Mouse (Mus musculus): ENCODE results near the gene Dixdc1. TPM values are rescaled to one million over a fixed set of nuclear protein-coding genes. Genes with fewer than 3 reads are reported as not detected.

Gene Dixdc1
- polyA plus RNA-seq, 1 experiment from 2014 or later, result 7.6 TPM

DNA sequence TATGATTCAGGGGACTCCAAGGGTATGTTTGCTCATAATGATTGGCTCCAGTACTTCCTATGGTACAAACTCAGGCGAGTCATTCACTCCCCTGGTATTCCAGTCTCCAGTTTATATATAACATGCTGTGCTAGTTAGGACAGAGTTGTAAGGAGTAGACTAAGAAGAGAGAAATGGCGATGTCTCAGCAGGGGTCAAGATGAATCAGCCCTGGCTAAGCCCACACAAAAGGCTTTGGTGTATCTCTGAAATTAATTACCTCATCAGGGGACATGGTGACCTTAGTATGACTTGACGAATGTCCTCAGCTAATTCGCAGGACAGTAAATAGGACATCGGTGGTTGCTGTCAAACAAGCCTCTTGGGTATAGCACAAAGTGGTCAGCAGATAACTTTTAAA, 17.4 kb upstream of the Dixdc1 start:
- no peaks in the 10 kb centered on the region for H3K27me3 ChIP-seq (ENCODE audit: insufficient read depth, poor library complexity, severe bottlenecking)
- no peak for DNase-seq (ENCODE audit: low spot score)
- H3K27ac ChIP-seq, result no peak overlapping the region
- H3K4me3 ChIP-seq, result no peak overlapping the region
- peaks cover 21% of the 10 kb centered on the region for H3K36me3 ChIP-seq
- WGBS, result 62% methylated on average over 5 of the region's 5 CpGs
- H3K4me1 ChIP-seq, result peaks cover 7% of the 10 kb centered on the region; the same call in 1 of the 2 replicates
- H3K9me3 ChIP-seq, result no peaks in the 10 kb centered on the region

DNA sequence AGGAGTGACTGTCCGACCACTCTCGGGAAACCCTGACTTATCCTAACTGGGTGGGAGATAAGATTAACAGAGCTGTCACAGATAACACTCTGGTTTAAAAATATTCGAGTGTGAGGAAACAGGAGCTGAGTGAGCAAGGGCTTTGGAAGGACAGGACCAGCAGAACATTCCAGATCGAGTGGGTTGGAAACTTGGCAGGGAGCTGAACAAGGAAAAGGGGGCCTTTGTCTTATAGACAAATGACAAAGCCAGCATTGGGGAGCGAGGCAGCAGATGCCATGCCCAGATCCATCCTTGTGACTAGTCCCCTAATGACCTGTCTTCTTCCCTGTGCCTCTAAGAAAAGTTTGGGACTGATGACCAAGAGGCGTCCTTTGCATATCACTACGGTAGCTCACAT, 14.6 kb upstream of the Dixdc1 start:
- no peaks in the 10 kb centered on the region for H3K9me3 ChIP-seq
- 22% methylated on average over 7 of the region's 7 CpGs for WGBS
- H3K36me3 ChIP-seq, result peaks cover 21% of the 10 kb centered on the region
- DNase-seq (ENCODE audit: low spot score), result no peak
- peaks cover 21% of the 10 kb centered on the region; the same call in 1 of the 2 replicates for H3K4me1 ChIP-seq
- H3K27me3 ChIP-seq (ENCODE audit: insufficient read depth, poor library complexity, severe bottlenecking), result no peaks in the 10 kb centered on the region
- H3K27ac ChIP-seq, result peak overlapping the region; percentile 91
- peak overlapping the region; percentile 65 for H3K4me3 ChIP-seq

DNA sequence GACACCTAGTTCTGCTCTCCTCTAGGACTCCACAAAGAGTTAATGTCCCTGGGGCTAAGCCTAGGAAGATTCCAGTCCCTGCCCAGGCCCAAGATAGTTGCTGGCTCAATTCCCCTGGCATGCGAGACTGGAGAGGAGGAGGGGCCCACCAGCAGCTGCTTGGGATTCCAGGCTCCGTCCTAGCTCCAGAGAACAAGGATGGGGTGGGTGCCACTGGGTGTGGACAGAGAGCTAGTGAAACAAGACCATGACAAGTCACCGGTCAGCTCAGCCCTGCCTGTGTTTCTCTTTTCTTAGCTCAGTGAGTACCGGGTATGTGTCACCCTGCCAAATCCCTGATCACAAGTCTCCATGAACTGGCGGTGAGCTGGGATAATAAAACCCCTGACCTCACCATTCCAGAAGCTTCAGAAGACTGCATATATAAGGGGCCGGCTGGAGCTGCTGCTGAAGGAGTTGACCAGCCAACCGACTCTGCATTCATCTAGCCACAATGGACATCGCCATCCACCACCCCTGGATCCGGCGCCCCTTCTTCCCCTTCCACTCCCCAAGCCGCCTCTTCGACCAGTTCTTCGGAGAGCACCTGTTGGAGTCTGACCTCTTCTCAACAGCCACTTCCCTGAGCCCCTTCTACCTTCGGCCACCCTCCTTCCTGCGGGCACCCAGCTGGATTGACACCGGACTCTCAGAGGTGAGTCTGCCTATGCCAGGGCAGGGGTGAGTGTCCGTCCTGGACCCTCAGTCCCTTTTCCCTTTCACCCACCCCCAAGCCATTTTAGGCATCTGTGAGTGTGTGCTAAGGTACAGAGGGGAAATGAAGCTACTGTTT, 13.7 kb upstream of the Dixdc1 start:
- WGBS, result 36% methylated on average over 17 of the region's 17 CpGs
- peak overlapping the region; percentile 65 for H3K4me3 ChIP-seq
- H3K27ac ChIP-seq, result peak overlapping the region; percentile 91
- H3K9me3 ChIP-seq, result no peaks in the 10 kb centered on the region
- peaks cover 27% of the 10 kb centered on the region; the same call in 1 of the 2 replicates for H3K4me1 ChIP-seq
- H3K27me3 ChIP-seq (ENCODE audit: insufficient read depth, poor library complexity, severe bottlenecking), result no peaks in the 10 kb centered on the region
- DNase-seq (ENCODE audit: low spot score), result peak; percentile 94
- peaks cover 21% of the 10 kb centered on the region for H3K36me3 ChIP-seq

DNA sequence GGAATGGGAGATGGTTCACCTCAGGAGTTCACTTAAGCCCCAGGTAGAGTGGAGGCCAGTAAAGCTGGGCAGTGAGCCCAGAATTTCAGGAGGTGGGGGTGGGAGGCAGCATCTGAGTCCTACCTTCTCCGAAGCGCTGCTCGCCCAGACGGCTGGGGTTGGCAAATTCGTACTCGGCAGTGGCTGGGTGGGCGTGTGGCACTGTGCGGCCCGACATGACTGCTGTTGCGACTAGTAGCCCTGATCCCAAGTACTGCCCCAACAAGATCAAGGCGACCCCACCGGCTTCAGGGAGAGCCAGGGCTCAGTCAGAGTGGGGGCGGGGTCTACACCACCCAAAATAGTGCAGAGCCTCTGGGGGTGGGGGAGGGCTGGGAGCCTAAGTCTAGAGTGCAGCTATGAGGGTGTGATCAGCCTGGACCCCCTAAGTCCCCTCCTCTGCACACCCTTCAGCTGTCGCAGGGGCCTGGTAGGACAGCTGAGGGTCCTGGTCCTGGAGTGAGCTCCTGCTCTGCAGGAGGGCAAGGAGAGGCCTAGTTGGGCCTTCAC, 12.8 kb upstream of the Dixdc1 start, which contains the start of gene Hspb2:
Gene Hspb2, minus strand, starts transcription at position 301 of the 549 bp plus-strand sequence.
- Histone ChIP-seq H3K27ac (peak within 1 kb of the TSS; percentile 91), H3K9me3 (no peaks in the 10 kb centered on the region), H3K4me1 (peaks cover 31% of the 10 kb centered on the region; the same call in 1 of the 2 replicates), H3K27me3 (ENCODE audit: insufficient read depth, poor library complexity, severe bottlenecking) (no peaks in the 10 kb centered on the region), H3K4me3 (peak within 1 kb of the TSS; percentile 65), H3K36me3 (peaks cover 21% of the 10 kb centered on the region)
- DNase-seq (ENCODE audit: low spot score), result peak; percentile 86
- 36% methylated on average over 14 of the region's 14 CpGs for WGBS

DNA sequence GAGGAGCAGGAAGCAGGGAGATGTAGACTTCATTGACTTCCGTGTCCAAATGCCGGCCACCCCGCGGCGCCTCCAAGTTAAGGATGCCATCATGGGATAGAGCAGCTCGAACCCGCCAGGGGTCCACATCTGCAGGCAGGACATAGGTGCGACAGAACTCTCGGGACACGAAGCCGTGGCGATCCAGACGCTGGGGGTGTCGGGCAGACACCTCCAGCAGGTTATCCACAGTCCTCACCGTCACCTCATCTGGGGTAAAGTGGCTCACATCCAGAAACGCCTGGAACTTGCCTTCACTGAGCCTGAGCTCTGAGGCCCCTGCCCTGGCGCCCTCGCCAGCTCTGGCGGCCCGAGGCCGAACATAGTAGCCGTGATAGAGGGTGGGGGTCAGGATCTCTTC, 12.0 kb upstream of the Dixdc1 start, which contains the start of gene Cryab:
Gene Cryab, plus strand, starts transcription at position 3 of the 400 bp plus-strand sequence.
- H3K4me3 ChIP-seq, result peak within 1 kb of the TSS; percentile 65
- no peak for DNase-seq (ENCODE audit: low spot score)
- no peaks in the 10 kb centered on the region for H3K27me3 ChIP-seq (ENCODE audit: insufficient read depth, poor library complexity, severe bottlenecking)
- peaks cover 15% of the 10 kb centered on the region for H3K36me3 ChIP-seq
- H3K9me3 ChIP-seq, result no peaks in the 10 kb centered on the region
- peaks cover 37% of the 10 kb centered on the region; the same call in 1 of the 2 replicates for H3K4me1 ChIP-seq
- peak within 1 kb of the TSS; percentile 91 for H3K27ac ChIP-seq
- 43% methylated on average over 22 of the region's 22 CpGs for WGBS

DNA sequence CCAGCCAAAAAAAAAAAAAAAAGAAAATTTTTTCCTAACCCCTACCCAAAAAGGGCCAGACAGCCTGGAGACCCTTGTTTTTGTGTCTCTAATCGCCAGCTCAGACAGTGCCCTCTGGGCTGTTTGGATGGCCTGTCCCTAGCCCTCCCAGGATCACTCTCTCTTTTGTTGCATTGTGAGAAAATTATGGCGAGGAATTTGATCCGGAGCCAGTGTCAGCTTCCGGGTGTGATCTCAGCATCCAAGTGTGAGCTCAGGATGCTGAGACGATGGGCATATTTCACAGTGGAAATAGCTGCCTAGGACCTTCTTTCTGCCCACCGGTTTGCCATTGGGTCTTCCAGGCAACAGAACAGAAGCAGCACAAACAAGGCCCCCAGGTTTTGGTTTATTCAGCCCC, 11.4 kb upstream of the Dixdc1 start:
- Histone ChIP-seq H3K27me3 (ENCODE audit: insufficient read depth, poor library complexity, severe bottlenecking) (no peaks in the 10 kb centered on the region), H3K4me3 (peak overlapping the region; percentile 65), H3K9me3 (no peaks in the 10 kb centered on the region), H3K4me1 (peaks cover 41% of the 10 kb centered on the region; the same call in 1 of the 2 replicates), H3K36me3 (peaks cover 9% of the 10 kb centered on the region; the same call in 1 of the 2 replicates), H3K27ac (peak overlapping the region; percentile 91)
- 44% methylated on average over 6 of the region's 6 CpGs for WGBS
- no peak for DNase-seq (ENCODE audit: low spot score)

DNA sequence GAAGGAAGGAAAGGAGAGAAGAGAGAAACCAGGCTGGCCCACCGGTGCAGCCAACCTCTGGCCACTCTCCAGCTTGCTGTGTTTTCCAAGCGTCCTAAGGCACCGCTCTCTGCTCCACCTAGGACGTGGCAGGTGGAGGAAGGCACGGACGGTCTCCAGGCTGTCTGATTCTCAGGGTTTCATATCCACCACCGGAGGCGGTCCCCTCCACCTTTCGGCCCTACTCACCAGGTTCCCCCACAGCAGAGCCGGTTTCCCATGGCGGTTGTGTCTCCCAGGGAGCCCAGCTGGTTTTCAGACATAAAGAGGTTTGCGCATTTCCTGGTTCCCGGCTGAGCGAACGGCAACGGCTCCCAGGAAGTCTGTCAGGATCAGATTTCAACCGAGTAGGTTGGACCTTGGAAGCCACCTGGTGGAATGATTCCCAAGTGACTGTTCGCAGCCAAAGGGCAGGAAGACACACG, 6.9 kb upstream of the Dixdc1 start, which contains the start of gene 2310030G06Rik:
Gene 2310030G06Rik, minus strand, starts transcription at position 323 of the 464 bp plus-strand sequence.
- H3K9me3 ChIP-seq, result no peaks in the 10 kb centered on the region
- H3K27me3 ChIP-seq (ENCODE audit: insufficient read depth, poor library complexity, severe bottlenecking), result no peaks in the 10 kb centered on the region
- DNase-seq (ENCODE audit: low spot score), result peak; percentile 80

DNA sequence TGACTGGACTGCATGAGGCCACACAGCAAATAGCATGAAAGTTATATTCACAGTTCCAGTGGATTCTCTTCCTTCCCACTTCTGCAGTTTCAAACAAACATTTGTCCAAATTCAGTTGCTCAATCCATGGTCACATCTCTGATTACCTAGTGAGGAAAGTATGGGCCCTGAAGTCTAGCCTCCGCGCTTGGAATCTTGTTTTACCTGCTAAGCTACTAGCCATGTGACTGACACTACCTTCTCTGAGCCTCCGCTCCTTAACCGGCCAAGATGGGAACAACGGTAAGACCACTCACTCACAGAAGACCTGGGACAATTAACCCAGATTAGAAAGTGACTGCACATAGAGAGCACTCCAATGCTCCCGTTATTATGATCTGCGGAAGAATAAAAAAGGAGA, 6.5 kb upstream of the Dixdc1 start:
- WGBS, result 14% methylated on average over 7 of the region's 7 CpGs
- H3K36me3 ChIP-seq, result 0 out of 2 replicates have a peak, but pooled peaks cover 2% of the 10 kb centered on the region
- H3K27me3 ChIP-seq (ENCODE audit: insufficient read depth, poor library complexity, severe bottlenecking), result no peaks in the 10 kb centered on the region
- no peaks in the 10 kb centered on the region for H3K9me3 ChIP-seq
- peak overlapping the region; percentile 62 for H3K4me3 ChIP-seq
- peaks cover 36% of the 10 kb centered on the region for H3K4me1 ChIP-seq
- no peak for DNase-seq (ENCODE audit: low spot score)
- H3K27ac ChIP-seq, result peak overlapping the region; percentile 87

More for the DNA sequence above, 6.9 kb upstream of the Dixdc1 start, which contains the start of gene 2310030G06Rik:
- no peaks in the 10 kb centered on the region for H3K36me3 ChIP-seq
- H3K27ac ChIP-seq, result peak within 1 kb of the TSS; percentile 87
- 2% methylated on average over 19 of the region's 19 CpGs for WGBS
- H3K4me3 ChIP-seq, result peak within 1 kb of the TSS; percentile 62
- peaks cover 39% of the 10 kb centered on the region for H3K4me1 ChIP-seq

DNA sequence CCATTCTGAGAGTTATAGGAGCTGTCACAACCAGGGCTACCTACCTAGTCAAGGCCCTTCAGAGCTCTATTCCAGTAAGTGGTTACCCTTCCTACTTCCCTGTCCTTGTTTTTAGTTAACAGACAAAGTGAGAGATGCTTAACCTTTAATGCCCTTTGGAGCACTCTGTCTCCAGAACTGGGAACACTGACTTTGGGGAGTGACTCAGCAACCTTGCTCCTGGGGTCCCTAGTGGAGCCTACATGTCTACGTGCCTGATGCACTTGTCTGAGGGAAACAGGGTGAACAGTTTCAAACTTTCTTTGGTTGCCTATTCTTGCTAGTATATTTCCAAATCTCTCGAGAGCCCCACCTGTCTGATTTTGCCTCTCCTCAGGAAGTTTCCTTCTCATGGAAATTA, 3.4 kb upstream of the Dixdc1 start:
- Histone ChIP-seq H3K36me3 (0 out of 2 replicates have a peak, but pooled peaks cover 3% of the 10 kb centered on the region), H3K4me1 (peaks cover 28% of the 10 kb centered on the region), H3K27me3 (ENCODE audit: insufficient read depth, poor library complexity, severe bottlenecking) (no peaks in the 10 kb centered on the region), H3K4me3 (no peak overlapping the region), H3K27ac (no peak overlapping the region), H3K9me3 (no peaks in the 10 kb centered on the region)
- no peak for DNase-seq (ENCODE audit: low spot score)
- 64% methylated on average over 2 of the region's 2 CpGs for WGBS

DNA sequence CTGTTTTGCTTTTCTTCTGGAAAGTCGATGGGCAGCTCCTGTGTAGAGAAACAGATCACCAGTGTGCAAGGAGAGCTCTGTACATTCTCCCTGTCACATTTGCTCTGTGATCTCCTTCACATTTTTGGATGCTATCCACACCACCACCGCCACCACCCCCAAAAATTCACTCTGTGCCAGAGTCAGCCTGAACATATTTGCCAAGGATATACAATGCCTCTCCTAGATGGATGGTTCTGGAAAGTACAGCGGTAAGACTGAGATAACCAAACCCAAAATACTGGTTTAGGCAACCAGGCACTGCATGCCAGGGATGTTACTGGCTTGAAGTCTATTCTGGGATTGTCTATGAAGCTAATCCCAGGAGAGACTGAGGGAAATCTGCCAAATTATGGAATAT, 2.9 kb upstream of the Dixdc1 start:
- Histone ChIP-seq H3K27me3 (ENCODE audit: insufficient read depth, poor library complexity, severe bottlenecking) (no peaks in the 10 kb centered on the region), H3K4me1 (peaks cover 27% of the 10 kb centered on the region), H3K36me3 (0 out of 2 replicates have a peak, but pooled peaks cover 3% of the 10 kb centered on the region), H3K9me3 (no peaks in the 10 kb centered on the region), H3K4me3 (no peak overlapping the region), H3K27ac (no peak overlapping the region)
- no peak for DNase-seq (ENCODE audit: low spot score)
- WGBS, result 82% methylated on average over 3 of the region's 3 CpGs

DNA sequence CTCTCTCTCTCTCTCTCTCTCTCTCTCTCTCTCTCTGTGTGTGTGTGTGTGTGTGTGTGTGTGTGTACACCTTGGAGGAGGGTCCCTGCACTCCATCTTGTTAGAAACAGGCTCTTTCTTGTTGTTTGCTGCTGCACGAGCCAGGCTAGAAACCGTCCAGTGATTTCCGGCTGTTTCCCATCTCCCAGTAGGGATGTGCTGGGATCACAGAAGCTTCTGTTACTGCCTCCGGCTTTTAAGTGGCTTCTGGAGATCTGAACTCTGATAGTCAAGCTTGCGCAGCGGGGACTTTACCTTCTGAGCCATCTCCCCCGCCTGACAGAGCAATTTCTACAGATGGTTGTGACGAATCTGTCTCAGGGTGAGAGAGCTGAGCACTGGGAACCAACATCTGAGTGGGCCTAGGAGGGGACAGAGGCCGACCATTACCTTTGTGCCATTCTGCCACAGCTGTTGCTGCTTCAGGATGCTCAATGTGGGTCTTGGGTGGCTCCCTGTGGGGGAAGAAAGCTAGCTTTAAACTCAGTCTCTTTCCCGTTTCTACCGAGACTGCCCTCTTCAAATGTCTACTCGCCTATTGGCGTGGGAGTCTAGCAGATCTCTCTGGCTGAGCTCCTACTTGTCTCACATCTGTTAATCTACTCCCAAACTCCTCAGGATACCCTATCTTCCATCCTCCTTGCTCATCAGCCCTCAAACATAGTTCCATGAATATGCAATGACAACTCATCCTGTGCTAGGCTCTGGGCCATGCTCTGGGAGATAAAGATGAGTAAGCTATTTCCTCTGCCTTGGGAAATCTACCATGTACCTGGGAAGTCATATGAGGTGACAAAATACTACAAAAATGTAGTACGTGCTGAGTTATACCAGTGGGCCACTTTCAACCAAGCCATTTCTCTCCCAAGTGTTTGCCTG, 1.8 kb upstream of the Dixdc1 start:
- no peak overlapping the region for H3K4me3 ChIP-seq
- WGBS, result 78% methylated on average over 14 of the region's 14 CpGs
- 0 out of 2 replicates have a peak, but pooled peaks cover 3% of the 10 kb centered on the region for H3K36me3 ChIP-seq
- H3K27me3 ChIP-seq (ENCODE audit: insufficient read depth, poor library complexity, severe bottlenecking), result no peaks in the 10 kb centered on the region
- no peaks in the 10 kb centered on the region for H3K9me3 ChIP-seq
- no peak overlapping the region for H3K27ac ChIP-seq
- H3K4me1 ChIP-seq, result peaks cover 19% of the 10 kb centered on the region
- no peak for DNase-seq (ENCODE audit: low spot score)

DNA sequence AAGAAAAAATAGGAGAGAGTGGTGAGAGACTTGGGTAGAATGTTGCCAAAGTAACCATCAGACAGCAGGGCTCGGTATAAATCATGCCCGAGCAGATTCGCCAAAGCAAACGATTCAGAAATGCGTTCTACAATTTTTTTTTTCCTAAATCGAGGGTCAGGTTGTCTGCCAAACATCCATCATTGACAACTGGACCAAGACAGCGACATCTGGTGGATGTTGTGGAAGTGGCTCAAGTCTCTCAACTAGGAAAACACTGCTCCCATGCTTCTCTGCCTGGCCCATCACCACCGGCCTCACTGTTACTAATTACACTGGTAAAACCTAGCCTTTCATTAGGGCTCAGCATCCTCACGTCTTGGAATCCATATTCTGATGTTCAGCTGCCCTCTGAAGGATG, 4.3 kb downstream of the Dixdc1 start:
- Histone ChIP-seq H3K9me3 (no peaks in the 10 kb centered on the region), H3K36me3 (no peaks in the 10 kb centered on the region), H3K4me3 (no peak overlapping the region), H3K27me3 (ENCODE audit: insufficient read depth, poor library complexity, severe bottlenecking) (no peaks in the 10 kb centered on the region), H3K27ac (no peak overlapping the region), H3K4me1 (peaks cover 24% of the 10 kb centered on the region)
- DNase-seq (ENCODE audit: low spot score), result no peak
- 10% methylated on average over 9 of the region's 9 CpGs for WGBS

Measured in heart, embryonic 10.5 days (tissue).